Mouse (Mus musculus) brown adipose tissue, adult 24 weeks (tissue): ENCODE data around the gene Golga1. TPM values are rescaled to one million over a fixed set of nuclear protein-coding genes. Genes with fewer than 3 reads are reported as not detected.

Experiments
- H3K27ac ChIP-seq: fragments of 200-500 bp; replicated peaks from 2 replicates; pipeline ENCODE4 v1.5.1; 2012; ENCODE audit warnings: low read depth, mild to moderate bottlenecking, low read length
- H3K4me1 ChIP-seq: fragments of 200-500 bp; 2 replicates; pipeline ENCODE4 v1.6.1; 2012; ENCODE audit warnings: low read length, mixed read lengths; ENCODE audit not compliant: control insufficient read depth, insufficient read depth, insufficient read length
- H3K4me3 ChIP-seq: fragments of 200-500 bp; 2 replicates; pipeline ENCODE4 v1.5.1; 2012; ENCODE audit warnings: low read depth, mild to moderate bottlenecking, low read length, moderate library complexity; ENCODE audit not compliant: insufficient read depth
- polyA plus RNA-seq: library from polyadenylated mRNA; stranded (reverse); fragments of >200 nt; gene quantifications from 2 replicates; pipeline ENCODE4 v1.2.4, GENCODE M21; 2012; ENCODE audit not compliant: missing spikeins, insufficient read depth, insufficient read length

Golga1 gene
- polyA plus RNA-seq, 1 experiment = 10.3 TPM

DNA sequence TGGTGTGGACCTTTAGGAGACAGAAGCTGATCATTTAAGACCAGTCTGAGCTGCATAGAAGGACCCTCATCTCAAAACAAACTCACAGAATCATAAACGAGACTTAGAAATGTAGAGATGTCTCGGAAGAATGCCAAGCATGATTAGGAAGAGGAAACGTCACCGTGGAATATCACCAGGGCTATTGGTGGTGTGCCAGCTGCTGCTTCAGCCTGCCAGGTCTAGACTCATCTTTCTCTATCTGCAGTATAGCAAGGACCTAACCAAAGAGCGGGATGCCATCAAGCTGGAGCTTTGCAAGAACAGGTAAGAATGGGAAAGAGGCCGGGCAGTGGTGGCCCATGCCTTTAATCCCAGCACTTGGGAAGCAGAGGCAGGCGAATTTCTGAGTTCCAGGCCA lies 91.6 kb downstream of the Golga1 start:
- Histone ChIP-seq H3K27ac (0 out of 2 replicates have a peak overlapping the region, but pooled peaks have one; percentile 7), H3K4me1 (peaks cover 19% of the 10 kb centered on the region), H3K4me3 (no peak overlapping the region)

DNA sequence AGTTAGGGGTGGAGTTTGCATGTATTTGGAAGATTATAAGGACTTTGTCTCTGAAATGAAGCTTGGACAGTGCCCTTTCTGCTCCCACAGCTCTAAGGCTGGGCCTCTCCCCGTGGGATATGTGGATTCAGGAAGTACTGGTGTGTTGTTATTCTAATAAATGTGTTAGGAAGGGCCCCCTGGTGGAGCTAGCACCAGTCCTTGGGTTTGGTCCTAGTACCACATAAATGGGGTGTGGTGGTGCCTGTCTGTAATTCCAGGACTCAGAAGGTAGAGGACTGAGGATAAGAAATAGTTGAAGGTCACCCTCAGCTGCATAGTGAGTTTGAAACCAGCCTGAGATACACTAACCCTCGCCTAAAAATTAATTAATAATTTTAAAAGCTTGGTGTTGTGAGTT lies 92.1 kb downstream of the Golga1 start:
- Histone ChIP-seq H3K27ac (peak overlapping the region; percentile 64), H3K4me3 (no peak overlapping the region), H3K4me1 (peaks cover 19% of the 10 kb centered on the region)

GRCm38 (mm10) chr2:38970057-38970456 lies 95.3 kb downstream of the Golga1 start:
- H3K4me3 ChIP-seq = no peak overlapping the region
- no peak overlapping the region for H3K27ac ChIP-seq
- peaks cover 3% of the 10 kb centered on the region for H3K4me1 ChIP-seq

DNA sequence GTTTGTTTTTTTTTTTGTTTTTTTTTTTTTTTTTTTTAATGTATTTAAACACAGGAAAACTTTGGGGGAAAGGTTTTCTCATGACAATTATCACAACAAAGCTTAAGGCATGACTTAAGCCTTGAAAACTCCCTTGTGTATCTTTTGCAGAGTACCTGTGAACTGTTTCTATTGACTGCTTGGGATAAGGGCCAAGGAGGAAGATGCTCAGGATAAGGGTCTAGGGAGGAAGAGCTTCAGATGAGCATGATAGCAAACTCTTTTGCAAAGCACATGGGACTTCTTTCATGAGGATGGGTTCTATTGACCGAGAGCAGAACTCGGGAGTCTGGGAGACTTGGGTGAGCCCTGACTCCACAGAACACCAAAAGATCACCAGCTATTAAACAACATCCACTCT lies 95.7 kb downstream of the Golga1 start:
- Histone ChIP-seq H3K4me3 (no peak overlapping the region), H3K27ac (no peak overlapping the region), H3K4me1 (peaks cover 2% of the 10 kb centered on the region)

Other genes starting within 250 kb of the Golga1 start
- 0.88 and 1.7 TPM in 2 replicates for gene Nr6a1, start 137.9 kb downstream of the Golga1 start, polyA plus RNA-seq
- 1.1 and 4.9 TPM in 2 replicates for gene Olfml2a, start 133.6 kb downstream of the Golga1 start, polyA plus RNA-seq
- not detected in 2 replicates for gene Wdr38, start 68.1 kb downstream of the Golga1 start, polyA plus RNA-seq
- 101 and 120 TPM in 2 replicates for gene Arpc5l, start 60.2 kb downstream of the Golga1 start, polyA plus RNA-seq
- gene Rpl35, start 59.9 kb downstream of the Golga1 start, polyA plus RNA-seq = 120 and 144 TPM in 2 replicates
- gene Scai, start 125.2 kb upstream of the Golga1 start, polyA plus RNA-seq = 3.6 and 5.3 TPM in 2 replicates
- 82.1 and 108 TPM in 2 replicates for gene Ppp6c, start 160.9 kb upstream of the Golga1 start, polyA plus RNA-seq